In genomic region chr7:70643694-70644301, GRCm38 (mm10) we compare ENCODE assay signal across 9 mouse cellular contexts.
DNase-seq lines count a peak whose midpoint lies in the region; ATAC-seq lines count a peak whose summit lies in the region.
"Had no signal": no experiment of that assay in that cellular context is flagged by ENCODE, and none has a peak within 500 bp of the region (broad histone marks: within the 10 kb centered on the region; RNA-seq: fewer than 3 reads in every experiment).

No protein-coding gene starts in this region.

- H3K9ac ChIP-seq in neural tube, embryonic 15.5 days (replicated peaks): no peak overlapping the region
- no peak overlapping the region for H3K9ac ChIP-seq in forebrain, embryonic 13.5 days
- H3K9ac ChIP-seq: liver, embryonic 13.5 days had no signal

- 47% methylated on average over 9 of the region's 9 CpGs for WGBS in neural tube, embryonic 15.5 days
- WGBS in forebrain, embryonic 13.5 days: 34% methylated on average over 9 of the region's 9 CpGs

- H3K4me3 ChIP-seq in neural tube, embryonic 15.5 days (replicated peaks): no peak overlapping the region
- no peak overlapping the region for H3K4me3 ChIP-seq in forebrain, embryonic 13.5 days
- H3K4me3 ChIP-seq: liver, embryonic 13.5 days had no signal

- H3K4me1 ChIP-seq in neural tube, embryonic 15.5 days: no peaks in the 10 kb centered on the region
- peaks cover 12% of the 10 kb centered on the region for H3K4me1 ChIP-seq in forebrain, embryonic 13.5 days
- H3K4me1 ChIP-seq: liver, embryonic 13.5 days had no signal

- H3K36me3 ChIP-seq in neural tube, embryonic 15.5 days: no peaks in the 10 kb centered on the region
- no peaks in the 10 kb centered on the region for H3K36me3 ChIP-seq in forebrain, embryonic 13.5 days (ENCODE audit: poor library complexity, severe bottlenecking)
- H3K36me3 ChIP-seq: liver, embryonic 13.5 days had no signal

- no peaks in the 10 kb centered on the region for H3K27me3 ChIP-seq in neural tube, embryonic 15.5 days (replicated peaks)
- H3K27me3 ChIP-seq in forebrain, embryonic 13.5 days: peaks cover 4% of the 10 kb centered on the region; the same call in 1 of the 2 replicates
- H3K27me3 ChIP-seq: liver, embryonic 13.5 days had no signal

- no peak overlapping the region for H3K27ac ChIP-seq in neural tube, embryonic 15.5 days (replicated peaks)
- H3K27ac ChIP-seq in forebrain, embryonic 13.5 days: no peak overlapping the region
- H3K27ac ChIP-seq: liver, embryonic 13.5 days had no signal

- H3K9me3 ChIP-seq in neural tube, embryonic 15.5 days (replicated peaks): no peaks in the 10 kb centered on the region
- H3K9me3 ChIP-seq in forebrain, embryonic 13.5 days (replicated peaks): no peaks in the 10 kb centered on the region
- H3K9me3 ChIP-seq: liver, embryonic 13.5 days had no signal

- DNase-seq in neural tube, embryonic 10.5 days (ENCODE audit: extremely low spot score, low spot score): peak; percentile 47
- DNase-seq in kidney, adult 9 months: peak; percentile 64
- DNase-seq in retina, embryonic 14.5 days (ENCODE audit: low spot score): peak; percentile 32
- DNase-seq in adrenal gland, adult 18-20 months (ENCODE audit: low spot score in 2 of 2): no peak
- no peak for DNase-seq in layer of hippocampus, postnatal 14 days (ENCODE audit: low spot score in 2 of 2)
- no peak for DNase-seq in frontal cortex, postnatal 25 days (ENCODE audit: low spot score in 2 of 2)
- DNase-seq: liver, embryonic 13.5 days had no signal

- no peak overlapping the region for H3K4me2 ChIP-seq in neural tube, embryonic 15.5 days
- H3K4me2 ChIP-seq in forebrain, embryonic 13.5 days: no peak overlapping the region
- H3K4me2 ChIP-seq: liver, embryonic 13.5 days had no signal

- no peak for ATAC-seq in neural tube, embryonic 15.5 days (ENCODE audit: low FRiP score)
- ATAC-seq in forebrain, embryonic 13.5 days: 0 out of 2 replicates have a peak, but pooled peaks have one; percentile 50

Comparison
In these comparisons a context has a peak if more than half of its experiments do, and no peak if none do; other contexts are left out.
1. DNase-seq: peak in neural tube, embryonic 10.5 days (single experiment), kidney, adult 9 months (single experiment) and retina, embryonic 14.5 days (single experiment); none in adrenal gland, adult 18-20 months (0 of 2), layer of hippocampus, postnatal 14 days (0 of 2) and frontal cortex, postnatal 25 days (0 of 2).